Mouse (Mus musculus): ENCODE results near the gene Fscn2.
"Not testable (repeated sequence)": the region's sequence is repeated elsewhere in the genome, so short reads cannot be mapped to it uniquely, and the experiment has no call there.

Gene Fscn2

GRCm38 (mm10) chr11:120405867-120406266, 44.5 kb downstream of the Fscn2 start:
- no peak for DNase-seq

DNA sequence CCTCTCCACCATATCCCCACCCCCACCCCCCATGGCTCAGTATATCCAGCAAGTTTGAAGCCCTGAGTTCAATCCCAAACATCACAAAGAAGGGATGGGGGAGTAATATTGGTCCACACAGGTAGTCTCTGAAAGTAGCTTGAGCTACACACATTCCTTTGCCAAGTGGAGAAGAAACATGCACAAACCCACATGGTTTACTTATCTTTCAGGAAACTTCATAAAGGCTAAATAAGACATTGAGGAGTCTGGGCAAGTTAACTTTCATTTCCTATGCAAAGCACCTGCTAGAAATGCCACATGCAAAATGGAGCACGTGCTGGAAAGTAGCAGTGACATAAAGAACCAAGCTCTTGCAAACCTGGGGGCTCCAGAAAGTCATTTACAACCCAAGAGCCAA, 45.1 kb downstream of the Fscn2 start:
- DNase-seq: no peak

DNA sequence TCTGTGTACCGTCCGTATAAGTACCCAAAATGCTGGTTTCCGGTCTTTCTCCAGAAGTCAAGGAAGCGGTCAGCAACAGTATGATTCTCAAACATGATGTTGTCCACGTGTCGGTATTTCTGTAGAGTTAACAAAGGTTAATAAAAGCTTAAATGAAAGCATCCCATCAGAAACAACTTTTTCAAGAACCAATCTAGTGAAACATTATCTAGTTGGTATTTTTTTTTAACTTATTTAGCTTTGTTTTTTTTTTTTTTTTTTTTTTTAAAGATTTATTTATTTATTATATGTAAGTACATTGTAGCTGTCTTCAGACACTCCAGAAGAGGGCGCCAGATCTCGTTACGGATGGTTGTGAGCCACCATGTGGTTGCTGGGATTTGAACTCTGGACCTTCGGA, 52.3 kb downstream of the Fscn2 start:
- not testable (repeated sequence) for DNase-seq

All from lung, postnatal 10 days (tissue).